Mouse (Mus musculus) left cerebral cortex, adult 2 months (tissue): ENCODE results near the gene Rpl23a. TPM values are rescaled to one million over a fixed set of nuclear protein-coding genes. Genes with fewer than 3 reads are reported as not detected.

Experiments
- DNase-seq, 2 experiments: peaks; one replicate each; pipeline ENCODE4 v3.0.0; 2021 to 2022; ENCODE audit warnings: low spot score in 2 of 2, mixed read lengths in 1 of 2; ENCODE audit errors: extremely low spot score in 1 of 2
- H3K27ac ChIP-seq: fragments of 200-600 bp; 2 replicates; pipeline ENCODE4 v1.8.1; 2022
- H3K4me3 ChIP-seq: fragments of 200-600 bp; 2 replicates; pipeline ENCODE4 v1.8.1; 2022
- CTCF ChIP-seq: fragments of 200-600 bp; IDR thresholded peaks from 2 replicates; pipeline ENCODE4 v1.8.1; 2022; ENCODE audit warnings: antibody characterized with exemption, mild to moderate bottlenecking, moderate library complexity
- intact Hi-C: fragments of 180-260 bp; cut with DNase I; formaldehyde crosslinking; loops from one replicate; pipeline ENCODE4 v1.15.1; 2025
- total RNA-seq, 2 experiments: library from RNA; stranded (reverse); gene quantifications; 2 replicates each; pipeline ENCODE4 v1.2.3; 2021

The Rpl23a gene
- total RNA-seq, 2 experiments from 2014 or later: 647 to 724 TPM

GRCm38 (mm10) chr11:78174506-78174905, 8.9 kb downstream of the Rpl23a start:
- intact Hi-C loops: no loop called here
- no peak for TF ChIP-seq CTCF
- Histone ChIP-seq H3K4me3 (no peak overlapping the region), H3K27ac (no peak overlapping the region)
- no peak for DNase-seq

GRCm38 (mm10) chr11:78172748-78173383, 10.5 kb downstream of the Rpl23a start:
- TF ChIP-seq CTCF: no peak
- Histone ChIP-seq H3K4me3 (no peak overlapping the region), H3K27ac (no peak overlapping the region)
- intact Hi-C loops: no loop called here
- DNase-seq: no peak

- no peak overlapping the region for H3K4me3 ChIP-seq
- no peak for DNase-seq
- peak; percentile 8; the same call in 1 of the 2 replicates for TF ChIP-seq CTCF
- intact Hi-C loops: no loop called here
- H3K27ac ChIP-seq: no peak overlapping the region
Observed at GRCm38 (mm10) chr11:78172034-78172747, 11.2 kb downstream of the Rpl23a start.

- no peak overlapping the region for H3K4me3 ChIP-seq
- no peak for DNase-seq
- intact Hi-C loops: no loop called here
- TF ChIP-seq CTCF: peak; percentile 18
- no peak overlapping the region for H3K27ac ChIP-seq
Observed at GRCm38 (mm10) chr11:78171328-78171727, 12.1 kb downstream of the Rpl23a start.

GRCm38 (mm10) chr11:78170306-78170705, 13.1 kb downstream of the Rpl23a start:
- DNase-seq: no peak
- TF ChIP-seq CTCF: no peak
- intact Hi-C loops: no loop called here

GRCm38 (mm10) chr11:78168541-78169468, 14.6 kb downstream of the Rpl23a start:
- Histone ChIP-seq H3K27ac (no peak overlapping the region), H3K4me3 (no peak overlapping the region)
- TF ChIP-seq CTCF: no peak
- no peak for DNase-seq
- intact Hi-C loops: no loop called here

More at GRCm38 (mm10) chr11:78170306-78170705, 13.1 kb downstream of the Rpl23a start:
- H3K27ac ChIP-seq: no peak overlapping the region
- no peak overlapping the region for H3K4me3 ChIP-seq

GRCm38 (mm10) chr11:78167257-78167959, 16.0 kb downstream of the Rpl23a start:
- TF ChIP-seq CTCF: no peak
- Histone ChIP-seq H3K4me3 (no peak overlapping the region), H3K27ac (no peak overlapping the region)
- no peak for DNase-seq
- intact Hi-C loops: no loop called here

- H3K4me3 ChIP-seq: no peak overlapping the region
- no peak for DNase-seq
- intact Hi-C loops: no loop called here
- no peak overlapping the region for H3K27ac ChIP-seq
- no peak for TF ChIP-seq CTCF
Observed at GRCm38 (mm10) chr11:78166640-78167039, 16.7 kb downstream of the Rpl23a start.

- intact Hi-C loops: no loop called here
- H3K4me3 ChIP-seq: peak overlapping the region; percentile 74; the same call in 1 of the 2 replicates
- H3K27ac ChIP-seq: no peak overlapping the region; the same call in 1 of the 2 replicates
- no peak for TF ChIP-seq CTCF
- no peak for DNase-seq
Observed at GRCm38 (mm10) chr11:78166161-78166560, 17.2 kb downstream of the Rpl23a start.

- TF ChIP-seq CTCF: no peak
- Histone ChIP-seq H3K4me3 (peak overlapping the region; percentile 74), H3K27ac (peak overlapping the region; percentile 48)
- intact Hi-C loops: no loop called here
- peak in 1 of 2 experiments; percentile 48 for DNase-seq
Observed at GRCm38 (mm10) chr11:78165761-78166109, 17.6 kb downstream of the Rpl23a start.

GRCm38 (mm10) chr11:78164924-78165760, 18.2 kb downstream of the Rpl23a start, which contains the start of gene Traf4:
Traf4 (minus strand) TSS chr11:78165589.
- intact Hi-C loops: loop anchor here (5.0 kb wide), 1 partner anchor 68 kb away; no protein-coding TSS in a partner anchor
- TF ChIP-seq CTCF: peak; percentile 15
- Histone ChIP-seq H3K27ac (peak within 1 kb of the TSS; percentile 80), H3K4me3 (peak within 1 kb of the TSS; percentile 74)
- peak; percentile 75 for DNase-seq
